Mouse (Mus musculus) limb, embryonic 10.5 days (tissue): Measurements from ENCODE around the gene Brwd3. TPM values are rescaled to one million over a fixed set of nuclear protein-coding genes. Genes with fewer than 3 reads are reported as not detected.
A peak's percentile ranks its signal among the peaks of the same experiment; 100 is the strongest.

ENCODE experiments used
- DNase-seq: peaks from one replicate; pipeline ENCODE4 v3.0.0-alpha.2; 2017; ENCODE audit warnings: low spot score
- H3K27ac ChIP-seq: fragments of 300-500 bp; sonication (generic); 2 replicates; pipeline ENCODE4 v1.5.1; 2016; ENCODE audit warnings: mild to moderate bottlenecking
- H3K27me3 ChIP-seq: fragments of 300-500 bp; sonication (generic); 2 replicates; pipeline ENCODE4 v1.6.1; 2016; ENCODE audit warnings: low read depth, mild to moderate bottlenecking; ENCODE audit not compliant: poor library complexity, severe bottlenecking
- H3K36me3 ChIP-seq: fragments of 300-500 bp; sonication (generic); 2 replicates; pipeline ENCODE4 v1.6.1; 2016; ENCODE audit warnings: mild to moderate bottlenecking, moderate library complexity
- H3K4me1 ChIP-seq: fragments of 300-500 bp; sonication (generic); 2 replicates; pipeline ENCODE4 v1.6.1; 2016
- H3K4me3 ChIP-seq: fragments of 300-500 bp; sonication (generic); 2 replicates; pipeline ENCODE4 v1.5.1; 2016; ENCODE audit warnings: mild to moderate bottlenecking, moderate library complexity
- H3K9me3 ChIP-seq: fragments of 300-500 bp; sonication (generic); replicated peaks from 2 replicates; pipeline ENCODE4 v1.6.1; 2016; ENCODE audit warnings: mild to moderate bottlenecking
- WGBS: fragments of 180-500 bp; shearing (Covaris S2); methylation state at CpG from one replicate; pipeline ENCODE4 v1.1.7; 2016; 5-methylcytosine and 5-hydroxymethylcytosine counted together
- polyA plus RNA-seq: library from polyadenylated mRNA; unstranded; fragments of >200 nt; fragmentation: Nextera tagmentation; extraction: Ambion mirVana; gene quantifications from 2 replicates; pipeline ENCODE4 v1.2.1, GENCODE M21; 2016

Gene Brwd3
- 2.8 and 4.0 TPM in 2 replicates for polyA plus RNA-seq

- Histone ChIP-seq H3K4me3 (peak within 1 kb of the TSS; percentile 59), H3K9me3 (no peaks in the 10 kb centered on the region), H3K4me1 (no peaks in the 10 kb centered on the region), H3K27me3 (0 out of 2 replicates have a peak, but pooled peaks cover 6% of the 10 kb centered on the region), H3K27ac (peak within 1 kb of the TSS; percentile 83), H3K36me3 (no peaks in the 10 kb centered on the region)
- WGBS = 15% methylated on average over 37 of the region's 39 CpGs
- DNase-seq = peak; percentile 71
Measured at GRCm38 (mm10) chrX:108834090-108834774, at the start of gene Brwd3. Gene Brwd3 (minus strand): TSS chrX:108834372.

- no peak for DNase-seq
- no peaks in the 10 kb centered on the region for H3K27me3 ChIP-seq
- H3K4me1 ChIP-seq = no peaks in the 10 kb centered on the region
- H3K36me3 ChIP-seq = no peaks in the 10 kb centered on the region
- WGBS = 89% methylated on average over 4 of the region's 4 CpGs
- no peak overlapping the region for H3K27ac ChIP-seq
- no peak overlapping the region for H3K4me3 ChIP-seq
- H3K9me3 ChIP-seq = no peaks in the 10 kb centered on the region
Measured at GRCm38 (mm10) chrX:108862632-108863031, 28.5 kb upstream of the Brwd3 start.

GRCm38 (mm10) chrX:108842705-108843104 is 8.5 kb upstream of the Brwd3 start:
- H3K36me3 ChIP-seq = no peaks in the 10 kb centered on the region
- no peak overlapping the region for H3K4me3 ChIP-seq
- H3K27me3 ChIP-seq = no peaks in the 10 kb centered on the region
- no peak for DNase-seq
- 91% methylated on average over 2 of the region's 2 CpGs for WGBS
- H3K27ac ChIP-seq = no peak overlapping the region
- H3K9me3 ChIP-seq = no peaks in the 10 kb centered on the region
- H3K4me1 ChIP-seq = no peaks in the 10 kb centered on the region

GRCm38 (mm10) chrX:108836416-108836815 is 2.2 kb upstream of the Brwd3 start:
- Histone ChIP-seq H3K36me3 (no peaks in the 10 kb centered on the region), H3K4me1 (no peaks in the 10 kb centered on the region), H3K27me3 (0 out of 2 replicates have a peak, but pooled peaks cover 6% of the 10 kb centered on the region), H3K4me3 (no peak overlapping the region), H3K27ac (no peak overlapping the region), H3K9me3 (no peaks in the 10 kb centered on the region)
- 84% methylated on average over 2 of the region's 2 CpGs for WGBS
- no peak for DNase-seq

- Histone ChIP-seq H3K4me3 (peak overlapping the region; percentile 59), H3K27ac (peak overlapping the region; percentile 71; the same call in 1 of the 2 replicates), H3K4me1 (no peaks in the 10 kb centered on the region), H3K36me3 (no peaks in the 10 kb centered on the region), H3K9me3 (no peaks in the 10 kb centered on the region), H3K27me3 (0 out of 2 replicates have a peak, but pooled peaks cover 6% of the 10 kb centered on the region)
- DNase-seq = no peak
- 79% methylated on average over 5 of the region's 5 CpGs for WGBS
Measured at GRCm38 (mm10) chrX:108835233-108835632, 1.1 kb upstream of the Brwd3 start.

GRCm38 (mm10) chrX:108833381-108834020 is 671 bp downstream of the Brwd3 start:
- 18% methylated on average over 20 of the region's 21 CpGs for WGBS
- Histone ChIP-seq H3K9me3 (no peaks in the 10 kb centered on the region), H3K4me1 (no peaks in the 10 kb centered on the region), H3K27me3 (0 out of 2 replicates have a peak, but pooled peaks cover 6% of the 10 kb centered on the region), H3K36me3 (no peaks in the 10 kb centered on the region), H3K4me3 (peak overlapping the region; percentile 59), H3K27ac (peak overlapping the region; percentile 83)
- peak; percentile 41 for DNase-seq

GRCm38 (mm10) chrX:108832674-108833189 is 1.4 kb downstream of the Brwd3 start:
- Histone ChIP-seq H3K4me3 (peak overlapping the region; percentile 59), H3K9me3 (no peaks in the 10 kb centered on the region), H3K27me3 (0 out of 2 replicates have a peak, but pooled peaks cover 6% of the 10 kb centered on the region), H3K4me1 (no peaks in the 10 kb centered on the region), H3K36me3 (no peaks in the 10 kb centered on the region), H3K27ac (peak overlapping the region; percentile 83)
- DNase-seq = peak; percentile 68
- WGBS = 8% methylated on average over 13 of the region's 13 CpGs

- no peaks in the 10 kb centered on the region for H3K4me1 ChIP-seq
- H3K36me3 ChIP-seq = no peaks in the 10 kb centered on the region
- no peak for DNase-seq
- H3K27ac ChIP-seq = no peak overlapping the region
- 0 out of 2 replicates have a peak, but pooled peaks cover 6% of the 10 kb centered on the region for H3K27me3 ChIP-seq
- H3K4me3 ChIP-seq = no peak overlapping the region
- no peaks in the 10 kb centered on the region for H3K9me3 ChIP-seq
Measured at GRCm38 (mm10) chrX:108831231-108831630, 2.9 kb downstream of the Brwd3 start.

GRCm38 (mm10) chrX:108828111-108828510 is 6.1 kb downstream of the Brwd3 start:
- no peak for DNase-seq
- Histone ChIP-seq H3K27ac (no peak overlapping the region), H3K27me3 (no peaks in the 10 kb centered on the region), H3K4me3 (no peak overlapping the region), H3K9me3 (no peaks in the 10 kb centered on the region), H3K4me1 (no peaks in the 10 kb centered on the region), H3K36me3 (no peaks in the 10 kb centered on the region)
- WGBS = 73% methylated on average over 2 of the region's 2 CpGs

- no peak overlapping the region for H3K4me3 ChIP-seq
- DNase-seq = no peak
- H3K27ac ChIP-seq = no peak overlapping the region
- no peaks in the 10 kb centered on the region for H3K36me3 ChIP-seq
- no peaks in the 10 kb centered on the region for H3K4me1 ChIP-seq
- no peaks in the 10 kb centered on the region for H3K27me3 ChIP-seq
- H3K9me3 ChIP-seq = no peaks in the 10 kb centered on the region
- WGBS = 89% methylated on average over 3 of the region's 3 CpGs
Measured at GRCm38 (mm10) chrX:108797268-108797667, 36.9 kb downstream of the Brwd3 start.

- WGBS = 96% methylated on average over 4 of the region's 4 CpGs
- DNase-seq = no peak
- H3K9me3 ChIP-seq = no peaks in the 10 kb centered on the region
Measured at GRCm38 (mm10) chrX:108783724-108784123, 50.4 kb downstream of the Brwd3 start.

GRCm38 (mm10) chrX:108731755-108732154 is 102.4 kb downstream of the Brwd3 start:
- Histone ChIP-seq H3K9me3 (no peaks in the 10 kb centered on the region), H3K36me3 (no peaks in the 10 kb centered on the region), H3K27ac (no peak overlapping the region), H3K4me3 (no peak overlapping the region), H3K4me1 (no peaks in the 10 kb centered on the region), H3K27me3 (no peaks in the 10 kb centered on the region)
- no peak for DNase-seq

More at GRCm38 (mm10) chrX:108783724-108784123, 50.4 kb downstream of the Brwd3 start:
- Histone ChIP-seq H3K27me3 (no peaks in the 10 kb centered on the region), H3K27ac (no peak overlapping the region), H3K36me3 (no peaks in the 10 kb centered on the region), H3K4me3 (no peak overlapping the region), H3K4me1 (no peaks in the 10 kb centered on the region)

GRCm38 (mm10) chrX:108729564-108729963 is 104.6 kb downstream of the Brwd3 start:
- Histone ChIP-seq H3K36me3 (no peaks in the 10 kb centered on the region), H3K27me3 (no peaks in the 10 kb centered on the region), H3K27ac (no peak overlapping the region), H3K9me3 (no peaks in the 10 kb centered on the region), H3K4me3 (no peak overlapping the region), H3K4me1 (no peaks in the 10 kb centered on the region)
- 97% methylated on average over 1 of the region's 1 CpGs for WGBS
- DNase-seq = no peak
